Mouse (Mus musculus): ENCODE measurements at regions not wholly inside any gene's neighbourhood (a gene's known extent, or its start where the extent isn't known, plus 50 kb on each side); places are given as distances from the start of the nearest gene placed in this dataset.

DNA sequence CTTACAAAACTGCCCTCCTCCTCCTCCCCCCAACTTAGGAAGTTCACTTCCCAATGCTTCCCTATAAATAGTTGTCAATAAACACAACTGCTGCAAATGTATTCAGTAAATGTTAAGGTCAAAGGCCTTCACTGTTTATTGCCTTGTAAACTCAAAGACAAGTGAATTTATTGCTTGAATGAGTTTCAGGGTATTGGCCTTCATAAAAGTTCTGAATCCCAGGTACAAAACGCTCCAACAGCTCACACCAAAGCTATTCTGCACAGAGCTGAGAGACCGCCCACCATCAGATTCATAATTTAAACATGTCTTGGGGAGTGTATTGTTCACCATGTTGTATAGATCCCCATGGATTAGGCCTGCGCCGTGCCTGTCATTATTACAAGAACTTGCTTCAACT is 53.9 kb upstream of the Cdkn3 start:
- DNase-seq (ENCODE audit: low spot score in 2 of 2) = no peak

DNA sequence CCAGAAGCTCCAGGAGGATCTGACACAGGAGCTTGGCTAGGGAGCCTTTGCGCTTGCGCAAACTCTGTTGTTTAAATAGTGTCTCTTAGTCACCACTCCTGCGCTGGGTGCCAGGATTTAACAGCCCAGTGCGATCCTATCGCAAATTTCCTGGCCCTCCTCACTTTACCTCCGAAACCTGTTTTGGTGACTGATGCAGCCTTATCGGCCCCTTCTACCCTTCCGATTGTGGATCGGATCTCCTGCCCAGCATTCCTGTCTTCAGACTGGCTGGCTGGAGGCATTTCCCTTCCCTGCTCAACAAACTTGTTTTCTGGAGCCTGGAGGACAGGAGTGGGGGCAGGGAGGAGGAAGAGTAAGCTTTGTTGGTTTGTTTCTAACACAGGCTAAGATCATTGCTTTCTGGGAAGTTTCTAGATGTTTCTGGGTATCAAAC is 56.0 kb upstream of the Cdkn3 start:
- no peak for DNase-seq (ENCODE audit: low spot score in 2 of 2)

DNA sequence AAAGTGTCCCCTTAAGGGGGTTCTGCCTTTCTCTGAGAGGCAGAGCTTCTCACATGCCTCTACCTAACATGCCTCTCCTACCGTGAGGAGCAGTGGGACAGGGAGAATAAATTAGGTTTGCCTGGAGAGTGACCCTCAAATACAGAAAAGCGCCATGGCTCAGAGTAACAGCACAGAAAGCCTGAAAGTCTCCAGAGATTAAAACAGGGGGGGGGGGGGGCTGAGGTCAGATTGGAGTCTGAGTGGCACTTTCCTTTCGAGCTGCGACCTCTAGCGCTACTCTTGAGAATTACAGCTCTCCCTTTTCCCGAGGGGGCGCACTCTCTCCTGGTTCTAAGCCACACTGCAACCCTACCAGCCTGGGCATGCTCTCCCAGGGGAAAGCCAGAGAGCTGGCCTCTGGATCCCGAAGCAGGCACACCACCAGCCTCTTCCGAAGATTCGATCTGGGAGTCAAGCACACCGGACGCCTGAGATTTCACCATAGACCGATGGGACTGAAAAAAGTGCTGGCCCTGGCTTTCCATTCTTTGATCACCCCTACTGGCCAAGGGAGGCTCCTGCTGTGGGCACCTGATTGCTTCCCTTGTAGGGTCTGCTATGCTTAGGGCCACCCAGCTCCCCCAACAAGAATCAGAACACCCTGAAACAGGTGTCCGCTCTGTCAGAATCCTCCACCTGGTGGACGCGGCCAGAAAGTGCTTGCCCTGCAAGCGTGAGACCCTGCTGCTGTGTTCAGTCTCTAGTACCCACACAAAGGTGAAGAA is 57.5 kb upstream of the Cdkn3 start:
- DNase-seq (ENCODE audit: low spot score in 2 of 2) = peak in 1 of 2 experiments; percentile 47

DNA sequence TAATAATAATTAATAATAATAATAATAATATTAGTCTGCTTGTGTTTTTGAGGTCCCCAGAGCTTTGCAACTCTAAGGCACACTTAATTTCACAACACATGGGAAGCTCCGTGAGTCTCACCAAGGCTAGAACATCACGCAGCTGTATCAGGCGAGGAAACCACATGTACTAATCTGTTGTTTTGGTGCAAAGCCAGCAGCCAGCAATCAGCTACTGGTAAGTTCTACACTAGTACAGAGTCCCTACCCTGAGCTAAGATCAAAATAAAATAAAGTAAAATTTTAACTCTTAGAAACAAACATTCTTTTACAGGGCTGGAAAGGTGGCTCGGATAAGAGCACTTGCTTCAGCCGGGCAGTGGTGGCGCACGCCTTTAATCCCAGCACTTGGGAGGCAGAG is 67.8 kb upstream of the Cdkn3 start:
- no peak for DNase-seq (ENCODE audit: low spot score in 2 of 2)

DNA sequence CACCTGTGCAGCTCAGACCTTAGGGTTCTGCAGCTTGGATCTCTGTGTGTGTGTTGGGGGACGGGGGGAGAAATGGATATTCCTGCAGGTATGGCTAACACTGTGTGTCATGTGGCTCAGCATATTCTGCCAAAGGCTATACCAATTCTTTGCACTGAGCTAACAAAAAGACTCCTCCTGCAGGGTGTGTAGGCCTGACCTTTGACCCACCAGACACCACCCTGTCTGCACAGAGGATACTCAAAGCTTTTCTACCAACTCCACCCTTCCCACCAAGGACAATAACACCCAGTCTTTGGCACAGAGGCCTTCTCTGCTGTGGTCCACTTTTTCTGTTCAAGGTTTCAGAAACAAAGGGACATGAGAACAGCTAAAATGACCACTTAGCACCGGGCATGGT is 68.3 kb upstream of the Cdkn3 start:
- no peak for DNase-seq (ENCODE audit: low spot score in 2 of 2)

DNA sequence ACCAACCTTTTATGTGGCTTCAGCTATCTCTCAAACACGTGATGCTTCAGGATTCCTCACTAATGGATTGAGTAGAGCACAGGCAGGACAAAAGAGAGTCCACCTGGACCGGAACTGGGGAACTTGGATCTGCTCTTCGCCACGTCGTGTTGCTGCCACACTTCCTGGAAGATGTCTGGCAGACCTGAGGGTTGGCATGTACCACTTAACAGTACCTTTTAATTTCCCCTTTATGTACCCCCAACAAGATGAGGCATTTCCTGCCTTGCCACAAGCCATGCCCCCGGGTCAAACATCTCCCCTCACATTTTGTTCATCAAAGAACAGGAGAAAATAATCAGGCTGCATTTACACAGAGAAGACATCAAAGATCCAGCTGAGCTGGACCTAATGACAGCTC is 77.6 kb upstream of the Cdkn3 start:
- no peak for DNase-seq (ENCODE audit: low spot score in 2 of 2)

DNA sequence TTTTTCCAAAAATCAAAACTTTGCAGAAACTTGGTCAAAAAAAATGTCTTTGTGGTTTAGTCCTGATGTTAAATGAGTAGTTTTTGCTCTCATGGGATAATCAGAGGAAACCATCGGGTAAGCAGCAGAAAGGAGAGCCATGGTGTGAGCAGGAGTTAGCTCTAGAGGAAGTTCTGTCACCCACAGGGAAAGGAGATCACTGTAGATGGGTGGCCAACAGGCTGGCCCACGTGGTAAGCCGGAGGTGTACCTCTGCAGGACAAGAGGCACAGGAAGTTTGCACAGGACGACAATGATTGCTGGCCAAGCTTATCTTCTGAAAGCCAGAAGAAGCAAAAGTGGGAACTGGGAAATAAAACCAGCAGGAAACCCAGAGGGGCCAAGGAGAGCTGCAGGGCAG is 81.4 kb upstream of the Cdkn3 start:
- DNase-seq (ENCODE audit: low spot score in 2 of 2) = no peak

DNA sequence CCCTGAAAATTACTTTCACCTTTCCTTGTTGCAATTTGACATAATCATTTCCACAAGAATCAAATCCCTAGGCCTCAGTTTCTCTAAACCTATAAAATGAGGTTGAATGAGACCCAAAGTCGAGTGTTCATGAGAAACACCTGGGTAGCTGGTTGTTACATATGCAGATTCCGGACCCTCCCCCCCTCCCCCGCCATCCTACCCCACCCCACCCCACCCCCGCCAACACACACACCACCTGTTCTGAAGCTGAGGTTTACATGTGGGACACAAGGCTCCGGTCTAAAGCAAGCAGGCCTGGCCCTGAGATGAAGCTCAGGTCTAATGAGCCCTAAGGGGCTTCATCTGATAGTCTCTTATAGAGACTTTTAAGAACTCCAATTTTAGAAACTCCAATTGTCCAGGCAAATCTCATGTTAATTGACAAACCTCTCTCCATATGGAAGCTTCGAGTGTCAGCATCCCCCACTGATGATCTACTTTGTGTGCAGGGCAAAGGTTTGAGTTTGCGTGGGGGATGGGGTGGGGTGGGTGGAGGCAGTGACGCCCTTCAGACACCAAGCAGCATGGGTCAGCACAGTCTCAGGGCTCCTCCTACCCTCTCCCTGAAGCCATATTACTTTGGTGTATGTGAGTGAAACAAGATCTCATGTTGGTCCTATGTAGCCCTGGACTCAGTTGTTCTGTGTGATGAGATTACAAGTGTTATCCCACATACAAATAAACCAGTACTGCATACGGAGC is 88.7 kb upstream of the Cdkn3 start:
- DNase-seq (ENCODE audit: low spot score in 2 of 2) = no peak

DNA sequence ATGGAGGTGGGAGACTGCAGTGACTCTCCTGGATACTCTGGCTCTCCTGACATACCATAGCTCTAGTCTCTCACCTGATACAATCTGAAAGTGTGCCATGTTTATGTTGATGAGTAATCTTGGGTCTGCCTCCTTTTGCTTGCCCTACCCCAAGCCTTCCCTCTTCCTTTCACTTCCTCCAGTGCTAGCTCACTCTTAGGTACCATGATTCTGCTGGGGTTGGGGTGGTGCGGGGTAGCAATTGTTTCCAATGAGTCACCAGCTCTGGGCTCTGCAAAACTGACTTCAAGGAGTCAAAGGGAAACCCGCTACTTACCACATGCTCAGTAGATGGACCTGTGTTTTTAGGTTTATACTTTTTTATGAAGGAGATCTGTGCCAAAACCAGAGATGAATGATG is 89.3 kb upstream of the Cdkn3 start:
- no peak for DNase-seq (ENCODE audit: low spot score in 2 of 2)

DNA sequence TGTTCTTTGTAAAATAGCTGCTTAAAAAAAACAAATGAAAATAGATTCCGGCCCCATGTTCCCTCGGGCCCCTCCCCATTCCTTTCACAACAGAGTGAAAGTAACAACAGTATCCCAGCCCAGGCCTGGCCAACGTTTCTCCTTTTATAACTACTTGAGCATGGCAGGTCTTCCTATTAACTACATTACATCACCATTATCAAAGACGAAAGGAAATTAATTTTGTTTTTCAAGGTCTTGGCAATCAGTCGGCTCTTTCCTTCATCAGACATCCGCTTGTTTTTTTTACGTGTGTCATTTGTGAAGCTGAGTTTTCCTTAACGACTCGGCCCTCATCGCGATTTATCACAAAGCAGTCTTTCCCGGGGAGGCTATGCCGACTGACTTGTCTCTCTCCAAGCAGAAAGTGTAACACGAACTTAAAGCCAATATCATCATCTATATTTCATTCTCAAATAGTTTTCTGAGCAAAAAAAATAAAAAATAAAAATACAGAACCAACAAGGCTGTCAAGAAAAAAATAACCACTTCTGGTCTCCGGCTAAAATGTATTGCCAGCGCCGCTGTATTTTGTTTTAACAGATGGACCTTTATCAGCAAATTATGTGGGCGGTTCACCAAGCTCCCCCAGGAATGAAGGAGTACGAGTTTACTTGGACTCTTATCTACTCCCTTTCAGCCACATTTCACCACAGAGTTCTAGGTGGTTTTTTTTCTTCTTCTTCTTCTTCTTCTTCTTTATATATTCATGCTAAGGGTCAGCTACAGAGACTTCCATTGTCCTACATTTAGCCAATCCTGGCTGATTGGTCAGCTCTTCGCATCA is 89.9 kb upstream of the Cdkn3 start:
- no peak for DNase-seq (ENCODE audit: low spot score in 2 of 2)

DNA sequence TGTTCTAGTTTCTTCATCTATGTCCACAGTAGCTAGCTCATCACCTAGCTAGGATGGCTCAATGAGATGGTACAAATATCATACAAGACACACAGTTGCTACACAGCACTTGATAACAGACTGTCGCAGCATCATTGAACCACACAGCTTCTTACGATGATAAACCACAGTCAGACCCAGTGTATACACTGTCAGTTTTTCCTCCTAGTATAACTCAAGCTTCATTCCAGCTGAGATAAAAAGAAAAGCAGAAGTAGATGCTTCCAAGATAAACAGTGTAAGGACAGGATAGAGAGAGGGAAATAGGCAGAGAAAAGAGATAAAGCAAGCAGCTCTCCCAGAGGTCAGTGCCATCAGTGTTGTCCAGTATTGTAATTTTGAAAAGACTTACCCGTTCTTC is 92.1 kb upstream of the Cdkn3 start:
- DNase-seq (ENCODE audit: low spot score in 2 of 2) = no peak

DNA sequence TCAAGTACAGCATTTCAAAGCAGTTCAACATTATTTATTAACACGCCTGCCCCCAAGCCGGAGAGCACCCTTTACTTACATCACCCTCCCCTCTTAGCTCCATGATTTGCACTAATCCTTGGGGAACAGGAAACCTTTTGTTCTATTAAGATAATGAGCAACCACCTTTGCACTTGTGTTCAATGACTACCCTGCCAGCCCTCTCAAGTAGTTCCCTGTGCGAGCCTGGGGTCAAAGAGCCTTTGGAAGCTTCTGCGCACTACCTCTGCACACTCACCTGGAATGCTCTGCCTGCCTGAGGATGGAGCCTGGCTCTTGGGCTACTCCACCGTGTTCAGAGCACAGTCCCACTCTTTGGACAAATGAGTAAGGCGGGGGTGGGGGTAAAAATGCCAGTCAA is 96.0 kb upstream of the Cdkn3 start:
- DNase-seq (ENCODE audit: low spot score in 2 of 2) = no peak

DNA sequence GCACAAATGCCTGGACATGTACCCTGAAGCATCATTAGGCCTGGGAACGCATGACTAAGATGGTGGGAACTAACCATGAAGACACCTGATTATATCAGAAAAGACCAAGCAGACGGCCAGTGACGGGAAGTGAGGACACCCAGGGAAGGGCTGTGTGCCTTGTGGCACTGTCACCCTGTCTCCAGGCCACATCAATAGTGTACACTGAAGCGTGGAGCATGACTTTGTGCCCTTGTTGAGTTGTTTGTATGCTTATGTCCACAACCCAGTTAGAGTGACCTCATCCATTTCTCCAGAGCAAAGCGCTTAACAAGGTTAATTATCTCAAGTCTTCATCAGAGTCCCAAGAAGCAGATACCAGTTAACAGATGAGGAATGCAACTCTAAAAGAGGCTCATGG is 96.8 kb upstream of the Cdkn3 start:
- no peak for DNase-seq (ENCODE audit: low spot score in 2 of 2)

DNA sequence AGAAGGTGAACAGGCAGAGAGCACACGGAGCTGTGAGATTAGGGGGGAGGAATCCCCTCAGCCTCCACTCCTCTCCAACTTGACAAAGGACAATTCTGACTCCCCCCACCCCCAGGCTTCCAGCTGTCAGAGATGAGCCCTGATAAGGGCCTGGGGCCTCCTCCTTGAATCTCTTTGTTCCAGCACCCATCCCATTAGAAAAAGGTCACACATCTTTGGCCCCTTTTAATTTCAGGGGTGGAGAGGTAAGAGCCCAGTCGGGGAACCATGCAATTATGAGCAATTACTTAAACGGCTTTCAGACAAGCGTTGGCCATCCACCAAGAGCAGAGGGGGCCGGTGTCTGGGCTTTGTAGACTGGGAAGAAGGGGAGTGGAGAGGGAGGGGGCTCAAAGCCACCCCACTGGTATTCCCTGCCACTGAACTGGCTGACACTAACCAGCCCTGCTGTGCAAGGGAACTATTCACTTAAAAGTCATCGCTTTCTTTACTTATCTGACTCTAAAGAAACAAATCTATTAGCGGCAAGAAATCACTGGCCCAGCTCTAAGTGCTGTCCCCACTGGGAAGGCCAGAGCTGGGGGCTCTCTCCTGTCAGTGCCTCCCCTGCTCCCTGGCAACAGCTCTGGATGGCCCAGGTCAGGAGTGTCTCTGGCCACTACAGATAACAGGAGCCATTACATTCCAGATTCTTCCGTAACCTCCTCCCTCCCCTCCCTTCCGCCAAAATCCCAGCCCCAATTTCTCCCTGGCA is 98.4 kb upstream of the Cdkn3 start:
- DNase-seq (ENCODE audit: low spot score in 2 of 2) = peak in 1 of 2 experiments; percentile 27

DNA sequence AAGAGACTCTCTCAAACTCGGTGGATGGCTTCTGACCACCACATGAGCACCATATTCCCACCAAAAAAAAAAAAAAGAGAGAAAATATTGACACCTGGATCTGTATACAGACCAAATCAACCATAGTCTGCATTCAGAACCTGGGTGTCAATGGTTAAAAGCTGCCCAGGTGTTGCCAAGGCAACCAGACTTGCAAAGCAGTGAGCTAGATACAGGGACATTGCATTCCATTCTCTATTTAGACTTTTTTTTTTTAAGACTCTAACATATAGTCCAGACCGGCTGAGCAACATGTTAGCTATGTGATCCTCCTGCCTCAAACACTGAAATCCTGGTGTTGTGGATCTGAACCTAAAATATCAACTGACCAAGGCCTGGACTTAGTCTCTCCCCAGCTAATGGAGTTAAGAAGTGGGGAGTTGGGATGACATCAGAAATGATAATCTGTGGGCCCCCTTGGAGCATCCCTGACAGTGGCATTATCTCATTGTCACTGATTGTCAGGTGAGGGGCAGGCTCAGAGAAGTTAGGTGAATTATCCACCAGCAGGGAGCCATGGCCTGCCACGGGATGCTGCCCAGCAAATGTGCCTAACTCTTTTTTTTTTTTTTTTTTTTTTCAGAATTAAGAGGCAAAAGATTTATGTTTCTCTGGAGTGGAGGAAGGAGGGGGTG is 99.1 kb upstream of the Cdkn3 start:
- DNase-seq (ENCODE audit: low spot score in 2 of 2) = peak; percentile 64 to 78

DNA sequence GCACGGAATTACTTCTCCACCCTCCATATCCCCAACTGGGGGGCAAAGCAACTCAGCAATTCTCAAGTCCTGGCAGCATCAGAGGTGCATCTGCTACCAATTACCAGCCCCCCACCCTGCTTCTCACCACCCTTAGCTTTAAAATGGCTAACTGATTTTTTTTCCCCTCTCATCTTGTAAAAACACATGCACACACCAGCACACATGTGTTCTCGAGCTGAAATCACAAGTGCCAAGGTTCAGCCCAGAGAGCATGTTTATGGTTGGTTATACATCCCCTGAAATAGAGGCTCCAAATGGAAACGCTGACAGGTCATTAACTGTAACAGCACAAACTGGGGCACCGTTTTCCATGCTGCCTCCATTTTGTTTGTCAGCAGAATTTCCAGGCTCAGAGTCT is 101.0 kb upstream of the Cdkn3 start:
- DNase-seq (ENCODE audit: low spot score in 2 of 2) = no peak

DNA sequence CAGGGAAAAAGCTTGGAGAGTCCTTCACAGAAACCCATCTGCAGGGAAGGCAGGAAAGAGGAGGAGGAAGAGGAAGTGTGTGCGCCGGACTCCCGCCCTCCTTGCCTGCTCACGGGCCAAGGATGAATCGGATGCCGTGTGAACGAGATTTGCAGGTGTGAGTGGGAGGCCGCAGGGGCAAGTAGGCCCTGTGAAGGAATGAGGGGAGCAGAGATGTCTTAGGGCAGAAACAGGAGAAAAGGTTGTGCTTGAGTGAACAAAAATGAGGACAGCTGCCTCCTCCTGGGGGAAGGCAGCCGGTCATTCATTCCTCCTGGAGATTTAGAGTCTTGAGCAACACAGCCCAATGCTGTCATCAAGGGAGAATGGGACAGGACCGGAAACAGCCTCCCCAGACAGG is 104.1 kb upstream of the Cdkn3 start:
- no peak for DNase-seq (ENCODE audit: low spot score in 2 of 2)

DNA sequence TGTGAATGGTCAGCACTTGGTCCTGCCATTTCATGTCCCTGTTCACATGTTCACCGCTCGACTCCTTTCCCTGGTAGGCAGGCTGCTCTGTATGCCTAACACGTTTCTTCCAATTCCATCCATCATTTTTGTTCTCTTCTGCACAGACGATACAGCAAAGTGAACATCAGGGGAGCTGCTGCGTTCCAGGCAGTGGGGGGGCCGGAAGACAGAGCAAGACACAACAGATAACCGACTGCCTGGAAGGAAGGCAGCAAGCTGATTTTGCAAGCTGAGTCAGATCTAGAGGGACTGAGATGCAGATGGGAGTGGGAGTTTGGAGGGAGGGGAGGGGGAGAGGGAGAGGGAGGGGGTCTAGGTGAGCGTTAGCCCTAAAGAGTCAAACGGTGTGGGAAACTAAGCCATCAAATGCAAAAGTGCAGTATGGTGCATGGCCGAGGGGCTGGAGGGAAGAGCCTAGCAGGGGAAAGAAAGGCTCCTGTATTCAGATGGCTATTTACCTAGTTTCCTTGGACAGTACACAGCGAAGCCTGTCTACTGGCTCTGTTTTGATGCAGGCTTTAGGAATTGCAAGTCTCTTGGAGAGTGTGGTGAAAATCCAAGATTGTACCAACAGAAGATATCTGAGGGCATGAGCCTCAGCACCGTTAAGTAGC is 112.9 kb upstream of the Cdkn3 start:
- peak; percentile 45 to 58 for DNase-seq (ENCODE audit: low spot score in 2 of 2)

DNA sequence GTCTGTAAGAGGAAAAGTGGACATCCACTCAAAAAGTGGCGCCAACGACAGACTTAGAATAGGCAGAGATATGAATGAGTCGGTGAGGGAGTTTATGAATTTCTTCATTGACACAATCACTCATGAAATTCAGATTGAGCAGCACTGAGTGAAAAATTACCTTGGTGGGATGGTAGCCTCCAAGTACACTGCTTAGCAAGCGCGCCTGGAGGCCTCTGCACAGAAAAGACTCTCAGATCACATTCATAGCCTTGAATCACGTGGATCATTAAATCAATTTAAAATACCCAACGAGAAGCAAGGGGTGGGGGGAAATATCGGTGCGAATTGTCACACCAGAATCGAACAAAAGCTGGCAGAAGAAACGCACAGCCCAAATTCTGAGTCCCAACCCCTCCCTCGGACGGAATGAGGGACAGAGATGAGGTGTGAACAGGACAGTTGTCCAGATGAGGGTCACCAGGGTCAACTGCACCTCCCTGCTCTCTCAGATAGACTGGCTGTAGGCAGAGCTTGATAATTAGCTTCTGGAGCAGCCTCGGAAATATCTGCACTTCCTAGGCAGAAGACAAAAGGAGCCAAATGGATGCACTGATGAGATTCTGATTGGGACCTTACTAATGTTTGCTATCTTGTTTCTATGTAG is 113.5 kb upstream of the Cdkn3 start:
- DNase-seq (ENCODE audit: low spot score in 2 of 2) = no peak

DNA sequence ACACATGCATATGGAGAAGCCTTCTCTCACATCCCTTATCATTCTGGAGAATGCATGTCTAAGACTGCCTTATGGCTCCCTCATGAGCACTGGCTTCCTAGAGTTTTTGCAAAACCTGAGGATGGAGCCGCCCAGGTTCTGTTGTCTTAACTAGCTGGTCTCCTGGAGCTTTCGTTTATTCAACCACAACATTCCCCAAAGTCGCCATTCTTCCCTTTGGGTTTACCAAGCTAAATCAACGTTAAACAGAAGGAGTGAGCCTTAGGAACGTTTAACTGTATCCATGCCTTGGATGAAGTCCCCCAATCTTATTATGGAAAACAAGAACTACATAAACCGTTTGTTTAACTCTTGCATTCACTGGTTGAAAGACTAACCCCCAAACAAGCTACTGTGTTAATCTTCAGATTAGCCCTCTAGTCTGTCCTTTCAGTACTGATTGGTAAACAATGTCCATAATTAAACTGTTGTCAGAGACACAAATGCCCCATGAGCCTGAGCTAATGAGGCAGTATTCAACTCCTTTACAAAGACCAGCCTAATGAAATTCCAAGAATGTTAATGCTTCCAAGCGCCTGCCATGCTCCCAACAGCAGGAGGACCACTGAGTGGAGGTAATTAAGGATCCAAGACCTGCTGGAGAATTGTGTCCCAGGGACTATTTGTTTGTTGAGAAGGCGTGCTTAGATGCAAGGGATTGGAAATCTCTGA is 121.1 kb upstream of the Cdkn3 start:
- no peak for DNase-seq (ENCODE audit: low spot score in 2 of 2)

All from right cerebral cortex, postnatal 10 days (tissue).